Mouse (Mus musculus) lung, postnatal 0 days (tissue): Measurements from ENCODE around the gene Rad51b.

Source experiments
- CTCF ChIP-seq: IDR thresholded peaks from 2 replicates; pipeline ENCODE4 v1.5.1; 2016; ENCODE audit warnings: antibody characterized with exemption, mild to moderate bottlenecking
- EP300 ChIP-seq: IDR thresholded peaks from 2 replicates; pipeline ENCODE4 v1.6.1; 2016; ENCODE audit warnings: antibody characterized with exemption, mild to moderate bottlenecking, control low read depth

DNA sequence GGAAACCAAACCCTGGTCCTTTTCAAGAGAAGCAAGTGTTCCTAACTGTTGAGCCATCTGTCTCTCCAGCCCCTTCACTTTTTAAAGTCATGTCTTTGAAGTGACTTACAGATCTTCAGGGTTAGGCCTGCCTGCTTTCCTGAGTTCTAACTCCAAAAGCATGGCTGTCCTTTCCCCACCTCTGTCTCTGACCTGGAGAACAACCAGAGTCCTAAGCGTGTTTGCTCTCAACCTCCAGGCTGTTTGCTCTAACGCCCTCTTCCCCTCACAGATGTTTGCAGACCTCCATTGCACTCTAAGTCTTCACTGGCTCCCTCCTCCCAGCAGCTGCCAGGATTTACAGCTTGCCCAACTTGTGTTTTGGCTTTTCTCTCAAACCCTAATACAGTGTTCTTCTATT is 29.7 kb downstream of the Rad51b start:
- TF ChIP-seq CTCF (no peak), EP300 (no peak)
